Mouse (Mus musculus): ENCODE measurements around the gene Tm6sf1. TPM values are rescaled to one million over a fixed set of nuclear protein-coding genes. Genes with fewer than 3 reads are reported as not detected.

Tm6sf1 gene
- total and polyA plus RNA-seq, 3 experiments = 0.28 to 0.93 (median 0.57) TPM

DNA sequence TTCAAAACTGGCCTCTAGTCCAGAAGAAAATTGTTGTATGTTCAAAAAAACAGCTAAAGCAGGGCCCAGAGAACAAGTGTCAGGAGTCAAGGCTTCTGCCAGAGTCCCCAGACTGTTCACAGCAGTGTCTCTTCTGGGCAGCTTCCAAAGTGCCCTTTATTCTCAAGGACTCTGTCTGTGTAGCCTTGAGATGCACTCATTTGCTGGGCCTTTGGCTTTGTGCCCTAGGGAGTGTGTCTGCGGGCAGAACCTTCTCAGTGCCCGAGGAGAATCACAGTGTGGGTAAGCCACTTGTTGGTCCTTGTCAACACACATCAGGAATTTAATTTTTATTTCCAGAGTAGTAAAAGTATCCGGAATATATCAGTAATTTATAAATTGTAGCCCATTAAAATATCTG, 22.8 kb downstream of the Tm6sf1 start:
- Histone ChIP-seq H3K9ac (ENCODE audit: insufficient read depth, low read depth) (no peak overlapping the region), H3K9me3 (replicated peaks; ENCODE audit: low read length) (no peaks in the 10 kb centered on the region), H3K4me3 (replicated peaks in 1 of 3; ENCODE audit: low read depth in 2 of 3, low read length in 2 of 3, poor library complexity in 1 of 3) (no peak overlapping the region), H3K27me3 (replicated peaks) (no peaks in the 10 kb centered on the region), H3K27ac (ENCODE audit: insufficient read depth, low read depth) (no peak overlapping the region), H3K36me3 (replicated peaks in 1 of 2; ENCODE audit: control insufficient read depth in 1 of 2, insufficient read depth in 1 of 2, low read length in 1 of 2) (no peaks in the 10 kb centered on the region), H3K4me2 (ENCODE audit: insufficient read depth, low read depth, poor library complexity, severe bottlenecking) (no peak overlapping the region), H3K4me1 (ENCODE audit: control insufficient read depth in 1 of 2, insufficient read depth in 2 of 2) (peaks cover 0 to 4% of the 10 kb centered on the region in 2 experiments; a peak in 2 of 4 replicates), H3K79me2 (replicated peaks; ENCODE audit: control insufficient read depth, extremely low read depth, insufficient read depth, poor library complexity, severe bottlenecking) (no peaks in the 10 kb centered on the region)
- DNase-seq (ENCODE audit: extremely low read depth) = no peak
- no peak for TF ChIP-seq ZC3H11A (IDR thresholded peaks at IDR 0.05; ENCODE audit: low read depth, low read length)
- TF ChIP-seq USF1 (IDR thresholded peaks at IDR 0.05; ENCODE audit: low read depth, low read length) = no peak
- no peak for TF ChIP-seq IRF4 (IDR thresholded peaks at IDR 0.05; ENCODE audit: low read depth, low read length)
- no peak for TF ChIP-seq HCFC1 (IDR thresholded peaks at IDR 0.05; ENCODE audit: low read depth, low read length)
- no peak for TF ChIP-seq JUN (IDR thresholded peaks at IDR 0.05; ENCODE audit: insufficient read depth, low read depth, low read length)
- no peak for TF ChIP-seq MEF2A (IDR thresholded peaks at IDR 0.05; ENCODE audit: borderline replicate concordance, low read depth, low read length)
- no peak for TF ChIP-seq TCF12 (IDR thresholded peaks at IDR 0.05; ENCODE audit: low read depth, low read length)
- TF ChIP-seq SMC3 (IDR thresholded peaks at IDR 0.05; ENCODE audit: low read depth, low read length) = no peak
- dilution Hi-C loops (cut with MboI; ENCODE audit: extremely low pct_ligation_motif_present, extremely low pct_unique_long_range_greater_than_20kb, low sequenced_read_pairs) (no loop called here), in situ Hi-C loops (cut with MboI; ENCODE audit: low pct_ligation_motif_present, low pct_unique_long_range_greater_than_20kb, low sequenced_read_pairs) (no loop called here)

DNA sequence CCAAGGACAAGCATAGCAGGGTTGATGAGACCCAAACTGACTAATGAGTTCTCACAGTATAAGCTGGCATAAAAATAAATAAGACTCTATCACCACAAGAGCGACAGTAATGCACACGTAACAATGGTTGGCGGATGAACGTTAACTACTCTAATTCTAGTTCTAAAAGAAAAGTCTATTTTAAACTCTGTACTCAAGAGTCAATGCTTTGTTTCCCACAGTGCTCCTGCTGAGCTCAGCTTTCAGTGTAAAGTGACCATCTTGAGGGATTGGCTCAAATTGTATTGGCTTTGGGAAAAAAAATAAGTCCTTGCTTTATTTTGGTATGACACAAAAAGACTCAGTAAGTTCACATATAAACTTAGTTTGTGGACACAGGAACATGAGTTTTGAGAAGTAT, 26.3 kb downstream of the Tm6sf1 start:
- H3K27ac ChIP-seq (ENCODE audit: insufficient read depth, low read depth) = no peak overlapping the region
- no peak overlapping the region for H3K9ac ChIP-seq (ENCODE audit: insufficient read depth, low read depth)
- H3K4me3 ChIP-seq (replicated peaks in 1 of 3; ENCODE audit: low read depth in 2 of 3, low read length in 2 of 3, poor library complexity in 1 of 3) = no peak overlapping the region
- no peak for DNase-seq (ENCODE audit: extremely low read depth)
- H3K79me2 ChIP-seq (replicated peaks; ENCODE audit: control insufficient read depth, extremely low read depth, insufficient read depth, poor library complexity, severe bottlenecking) = no peaks in the 10 kb centered on the region
- no peaks in the 10 kb centered on the region for H3K9me3 ChIP-seq (replicated peaks; ENCODE audit: low read length)
- peaks cover 0 to 4% of the 10 kb centered on the region in 2 experiments; a peak in 2 of 4 replicates for H3K4me1 ChIP-seq (ENCODE audit: control insufficient read depth in 1 of 2, insufficient read depth in 2 of 2)
- no peaks in the 10 kb centered on the region for H3K27me3 ChIP-seq (replicated peaks)
- TF ChIP-seq PAX5 (IDR thresholded peaks at IDR 0.05; ENCODE audit: low read length) (no peak), NELFE (IDR thresholded peaks at IDR 0.05; ENCODE audit: low read depth, low read length) (no peak), SMC3 (IDR thresholded peaks at IDR 0.05; ENCODE audit: low read depth, low read length) (no peak), USF1 (IDR thresholded peaks at IDR 0.05; ENCODE audit: low read depth, low read length) (no peak), MXI1 (IDR thresholded peaks at IDR 0.05; ENCODE audit: low read depth, low read length) (no peak)
- H3K36me3 ChIP-seq (replicated peaks in 1 of 2; ENCODE audit: control insufficient read depth in 1 of 2, insufficient read depth in 1 of 2, low read length in 1 of 2) = no peaks in the 10 kb centered on the region
- in situ Hi-C loops (cut with MboI; ENCODE audit: low pct_ligation_motif_present, low pct_unique_long_range_greater_than_20kb, low sequenced_read_pairs) (no loop called here), dilution Hi-C loops (cut with MboI; ENCODE audit: extremely low pct_ligation_motif_present, extremely low pct_unique_long_range_greater_than_20kb, low sequenced_read_pairs) (no loop called here)
- no peak overlapping the region for H3K4me2 ChIP-seq (ENCODE audit: insufficient read depth, low read depth, poor library complexity, severe bottlenecking)

DNA sequence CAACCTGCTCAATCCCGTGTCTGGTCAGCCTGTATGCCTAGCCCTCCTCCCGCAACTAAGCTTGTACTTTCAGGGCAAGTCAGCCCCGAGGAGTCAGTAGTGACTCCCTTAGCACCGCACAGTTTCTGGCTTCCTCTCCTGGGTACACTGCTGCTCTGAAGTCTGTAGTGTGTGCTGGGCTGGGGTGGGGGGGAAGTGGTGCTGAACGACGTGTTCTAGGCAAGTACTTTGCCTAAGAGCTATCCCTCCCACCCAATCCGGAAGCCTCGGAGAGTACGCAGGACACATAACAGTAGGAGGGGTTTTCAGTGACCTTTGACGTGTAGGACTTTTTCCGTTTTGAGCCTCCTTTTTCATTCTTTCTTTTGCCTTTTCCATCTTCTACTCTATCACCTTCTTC, 40.6 kb downstream of the Tm6sf1 start:
- TF ChIP-seq TBP (conservative IDR thresholded peaks at IDR 0.05; ENCODE audit: low read depth, low read length) = no peak
- peak; percentile 39; the same call in 1 of the 2 replicates for TF ChIP-seq ELF1 (IDR thresholded peaks at IDR 0.05; ENCODE audit: low read depth, low read length)
- TF ChIP-seq UBTF (IDR thresholded peaks at IDR 0.05; ENCODE audit: low read depth, low read length) = no peak
- no peaks in the 10 kb centered on the region for H3K79me2 ChIP-seq (replicated peaks; ENCODE audit: control insufficient read depth, extremely low read depth, insufficient read depth, poor library complexity, severe bottlenecking)
- dilution Hi-C loops (cut with MboI; ENCODE audit: extremely low pct_ligation_motif_present, extremely low pct_unique_long_range_greater_than_20kb, low sequenced_read_pairs) (no loop called here), in situ Hi-C loops (cut with MboI; ENCODE audit: low pct_ligation_motif_present, low pct_unique_long_range_greater_than_20kb, low sequenced_read_pairs) (no loop called here)
- DNase-seq (ENCODE audit: extremely low read depth) = peak; percentile 15
- H3K9ac ChIP-seq (ENCODE audit: insufficient read depth, low read depth) = no peak overlapping the region
- H3K27ac ChIP-seq (ENCODE audit: insufficient read depth, low read depth) = no peak overlapping the region
- no peak overlapping the region for H3K4me3 ChIP-seq (replicated peaks in 1 of 3; ENCODE audit: low read depth in 2 of 3, low read length in 2 of 3, poor library complexity in 1 of 3)
- H3K4me1 ChIP-seq (ENCODE audit: control insufficient read depth in 1 of 2, insufficient read depth in 2 of 2) = 0 out of 4 replicates have a peak, but pooled peaks cover 0 to 3% of the 10 kb centered on the region in 2 experiments
- no peaks in the 10 kb centered on the region for H3K9me3 ChIP-seq (replicated peaks; ENCODE audit: low read length)
- H3K36me3 ChIP-seq (replicated peaks in 1 of 2; ENCODE audit: control insufficient read depth in 1 of 2, insufficient read depth in 1 of 2, low read length in 1 of 2) = no peaks in the 10 kb centered on the region
- peak overlapping the region; percentile 12; the same call in 1 of the 2 replicates for H3K4me2 ChIP-seq (ENCODE audit: insufficient read depth, low read depth, poor library complexity, severe bottlenecking)
- no peaks in the 10 kb centered on the region for H3K27me3 ChIP-seq (replicated peaks)

Measured in CH12.LX (cell line).